In the genomic region with DNA sequence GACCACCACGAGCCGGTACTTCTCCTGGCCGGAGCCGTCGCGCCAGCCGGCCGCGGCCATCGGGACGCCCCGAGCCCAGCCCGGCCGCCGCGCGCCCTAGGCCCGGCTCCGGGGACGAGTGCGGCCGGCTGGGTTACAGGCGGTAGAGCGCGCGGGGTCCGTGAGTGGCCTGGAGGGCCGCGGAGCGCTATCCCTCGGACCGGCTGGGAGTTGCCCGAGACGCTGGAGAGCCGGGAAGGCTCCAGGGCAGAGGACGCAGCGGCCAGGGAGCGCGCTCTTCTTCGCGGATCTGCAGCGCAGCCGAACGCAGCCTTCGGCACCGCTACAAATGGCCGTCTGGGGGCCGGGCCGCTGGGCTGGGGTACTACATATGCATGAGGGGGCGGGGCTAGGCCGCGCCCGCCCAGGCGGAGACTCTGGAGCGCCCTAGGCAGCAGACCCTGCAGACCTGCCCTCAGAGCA, we compare ENCODE assay signal across 8 mouse cellular contexts. TPM values are rescaled to one million over a fixed set of nuclear protein-coding genes. Genes with fewer than 3 reads are reported as not detected.
DNase-seq lines count a peak whose midpoint lies in the region; ATAC-seq and TF ChIP-seq lines count a peak whose summit lies in the region.

A gene (minus strand): TSS at position 338 of the 462 bp plus-strand sequence.

- H3K9me3 ChIP-seq in erythroblast, embryonic 14.5 days (ENCODE audit: control insufficient read depth, low read length), result no peaks in the 10 kb centered on the region
- H3K9me3 ChIP-seq in heart, embryonic 13.5 days, result no peaks in the 10 kb centered on the region
- H3K9me3 ChIP-seq in kidney, postnatal 0 days (replicated peaks; ENCODE audit: low read length), result no peaks in the 10 kb centered on the region

- WGBS in heart, embryonic 13.5 days, result under 1% methylated on average over 55 of the region's 55 CpGs
- WGBS in kidney, postnatal 0 days, result under 1% methylated on average over 55 of the region's 55 CpGs
- under 1% methylated on average over 55 of the region's 55 CpGs for WGBS in liver, adult 2 months

- ATAC-seq in erythroblast, adult 5-6 weeks (replicated peaks; ENCODE audit: low FRiP score, poor library complexity, severe bottlenecking), result no peak
- ATAC-seq in heart, embryonic 13.5 days (ENCODE audit: extremely low read depth, insufficient number of reproducible peaks, low FRiP score, low TSS enrichment), result peak; percentile 89
- ATAC-seq in kidney, postnatal 0 days (replicated peaks; ENCODE audit: low FRiP score, low read depth), result peak; percentile 97

- peak; percentile 45 for DNase-seq in fibroblast of lung, adult 2 months (ENCODE audit: low read depth)
- DNase-seq in kidney, postnatal 0 days (ENCODE audit: low spot score), result peak; percentile 94
- DNase-seq in liver, adult 2 months (ENCODE audit: extremely low read depth, low read depth, low spot score), result peak; percentile 65
- peak; percentile 89 for DNase-seq in naive thymus-derived CD4-positive, alpha-beta T cell, adult 2 months (ENCODE audit: low read depth)
- peak; percentile 87 for DNase-seq in splenic B cell, adult 2 months (ENCODE audit: low read depth, low spot score)

- H3K4me3 ChIP-seq in erythroblast, embryonic 14.5 days (replicated peaks), result peak within 1 kb of the TSS; percentile 60
- H3K4me3 ChIP-seq in heart, embryonic 13.5 days, result peak within 1 kb of the TSS; percentile 77
- H3K4me3 ChIP-seq in kidney, postnatal 0 days (replicated peaks; ENCODE audit: low read depth, low read length), result peak within 1 kb of the TSS; percentile 68
- H3K4me3 ChIP-seq in liver, adult 2 months (ENCODE audit: insufficient read depth, low read depth, low read length), result peak within 1 kb of the TSS; percentile 65

- H3K36me3 ChIP-seq in erythroblast, embryonic 14.5 days (ENCODE audit: control insufficient read depth), result no peaks in the 10 kb centered on the region
- no peaks in the 10 kb centered on the region for H3K36me3 ChIP-seq in heart, embryonic 13.5 days
- no peaks in the 10 kb centered on the region for H3K36me3 ChIP-seq in kidney, postnatal 0 days (ENCODE audit: insufficient read depth, low read length)
- no peaks in the 10 kb centered on the region for H3K36me3 ChIP-seq in liver, adult 2 months (ENCODE audit: control insufficient read depth, insufficient read depth, low read length)
- no peaks in the 10 kb centered on the region for H3K36me3 ChIP-seq in splenic B cell, adult 2 months (ENCODE audit: control insufficient read depth, insufficient read depth, low read length, poor library complexity, severe bottlenecking)

- H3K9ac ChIP-seq in heart, embryonic 13.5 days, result peak within 1 kb of the TSS; percentile 92
- H3K9ac ChIP-seq in kidney, postnatal 0 days (ENCODE audit: low read depth, low read length), result peak within 1 kb of the TSS; percentile 85
- H3K9ac ChIP-seq in liver, adult 2 months (ENCODE audit: low read depth, low read length), result peak within 1 kb of the TSS; percentile 74

- peak within 1 kb of the TSS; percentile 97 for H3K27ac ChIP-seq in heart, embryonic 13.5 days (replicated peaks)
- peak within 1 kb of the TSS; percentile 92 for H3K27ac ChIP-seq in kidney, postnatal 0 days
- peak within 1 kb of the TSS; percentile 45 for H3K27ac ChIP-seq in liver, adult 2 months (replicated peaks; ENCODE audit: insufficient read depth, low read depth, low read length)

- peaks cover 32% of the 10 kb centered on the region; the same call in 1 of the 2 replicates for H3K79me2 ChIP-seq in liver, adult 2 months (ENCODE audit: control insufficient read depth, insufficient read depth, low read length)

- no peak for TF ChIP-seq CTCF in kidney, postnatal 0 days (IDR thresholded peaks at IDR 0.05; ENCODE audit: low read depth)
- TF ChIP-seq CTCF in liver, adult 2 months (IDR thresholded peaks at IDR 0.05; ENCODE audit: low read depth, low read length), result no peak

- H3K27me3 ChIP-seq in erythroblast, embryonic 14.5 days (ENCODE audit: control insufficient read depth), result peaks cover 41% of the 10 kb centered on the region
- H3K27me3 ChIP-seq in heart, embryonic 13.5 days (replicated peaks), result no peaks in the 10 kb centered on the region
- H3K27me3 ChIP-seq in kidney, postnatal 0 days (ENCODE audit: insufficient read depth, low read length), result no peaks in the 10 kb centered on the region
- no peaks in the 10 kb centered on the region for H3K27me3 ChIP-seq in liver, adult 2 months (ENCODE audit: control insufficient read depth, insufficient read depth, low read length)
- H3K27me3 ChIP-seq in splenic B cell, adult 2 months (ENCODE audit: control insufficient read depth, insufficient read depth, low read length, poor library complexity, severe bottlenecking), result no peaks in the 10 kb centered on the region

- peaks cover 2% of the 10 kb centered on the region; the same call in 1 of the 2 replicates for H3K4me1 ChIP-seq in erythroblast, embryonic 14.5 days (ENCODE audit: control insufficient read depth)
- H3K4me1 ChIP-seq in heart, embryonic 13.5 days, result peaks cover 45% of the 10 kb centered on the region
- peaks cover 5% of the 10 kb centered on the region; the same call in 1 of the 2 replicates for H3K4me1 ChIP-seq in kidney, postnatal 0 days (replicated peaks; ENCODE audit: insufficient read depth, low read length)
- H3K4me1 ChIP-seq in liver, adult 2 months (ENCODE audit: control insufficient read depth, insufficient read depth, low read length), result peaks cover 3% of the 10 kb centered on the region; the same call in 1 of the 2 replicates

- peak within 1 kb of the TSS; percentile 84 for H3K4me2 ChIP-seq in heart, embryonic 13.5 days
- peak within 1 kb of the TSS; percentile 81 for H3K4me2 ChIP-seq in kidney, postnatal 0 days (ENCODE audit: low read length)

- TF ChIP-seq POLR2A in liver, adult 2 months (IDR thresholded peaks at IDR 0.05; ENCODE audit: extremely low read depth, insufficient read depth, low read length), result peak; percentile 93

RNA-seq across cellular contexts. Expression of the gene that starts here (rescaled TPM):
- polyA plus RNA-seq in erythroblast, embryonic 14.5 days (2012), result 0.02 TPM in 1 of 2 replicates, not detected in the other
- 2.9 and 3.7 TPM in 2 replicates for total RNA-seq in erythroblast, adult 5-6 weeks (2015; ENCODE audit: low replicate concordance)
- 2.0 TPM in 1 of 2 replicates, not detected in the other for total RNA-seq in erythroblast, adult 5-6 weeks (2017; ENCODE audit: low replicate concordance)
- 47.2 and 48.0 TPM in 2 replicates for polyA plus RNA-seq in heart, embryonic 13.5 days (2015; fragmentation: Nextera tagmentation; extraction: Ambion mirVana)
- polyA plus RNA-seq in kidney, postnatal 0 days (2015; fragmentation: Nextera tagmentation; extraction: Ambion mirVana), result 46.3 and 51.2 TPM in 2 replicates
- total RNA-seq in liver, adult 2 months (2014; rRNA removed), result 18.3 and 18.9 TPM in 2 replicates
- polyA plus RNA-seq in liver, adult 2 months (2012; rRNA removed), result 6.0 TPM in 2 replicates

Comparison
In these comparisons a context has a peak if more than half of its experiments do, and no peak if none do; other contexts are left out.
1. H3K27ac ChIP-seq: peak in every context shown above with its lines; median percentile 97 in heart, embryonic 13.5 days; 92 in kidney, postnatal 0 days; 45 in liver, adult 2 months.